Mouse (Mus musculus): Measurements from ENCODE around the gene Zfyve28.

The Zfyve28 gene

GRCm38 (mm10) chr5:34242224-34242963, 45.9 kb downstream of the Zfyve28 start:
- POLR2A ChIA-PET: interaction anchor here in 2 of 4 experiments (1.1 to 1.7 kb wide), 5 partner anchors 10 to 271 kb away, joined by 3 to 5 read pairs (median 3); partner anchors contain the start of genes Fam193a (in 1 of the 2) and Tnip2 (in 1 of the 2)
- CTCF ChIA-PET: interaction anchor here in 2 of 4 experiments (0.6 to 1.4 kb wide), 2 partner anchors 10 to 32 kb away, joined by 3 to 4 read pairs; no protein-coding TSS in a partner anchor

- POLR2A ChIA-PET: interaction anchor here in 2 of 4 experiments (0.7 to 0.9 kb wide), 2 partner anchors 31 to 51 kb away, joined by 3 read pairs; partner anchors contain the start of gene Mxd4 (in 1 of the 2)
Observed at GRCm38 (mm10) chr5:34238444-34238843, 49.8 kb downstream of the Zfyve28 start.

GRCm38 (mm10) chr5:34235898-34236420, 52.3 kb downstream of the Zfyve28 start:
- ChIA-PET POLR2A (interaction anchor here in 2 of 4 experiments (0.5 to 1.6 kb wide), 5 partner anchors 11 to 424 kb away, joined by 3 to 4 read pairs (median 3); partner anchors contain the start of genes Grk4 (in 1 of the 2), Nop14 (in 1 of the 2) and Tnip2 (in 1 of the 2)), CTCF (interaction anchor here (0.5 to 3.0 kb wide), 52 partner anchors 9 to 708 kb away, joined by 3 to 13 read pairs (median 4); no protein-coding TSS in a partner anchor)

More at GRCm38 (mm10) chr5:34238444-34238843, 49.8 kb downstream of the Zfyve28 start:
- CTCF ChIA-PET: interaction anchor here in 2 of 4 experiments (0.6 to 1.0 kb wide), 2 partner anchors 28 to 104 kb away, joined by 3 to 5 read pairs; no protein-coding TSS in a partner anchor

- ChIA-PET POLR2A (interaction anchor here in 1 of 4 experiments (1.4 kb wide), 1 partner anchor 102 kb away, joined by 3 read pairs; no protein-coding TSS in a partner anchor), CTCF (interaction anchor here in 3 of 4 experiments (1.4 to 3.0 kb wide), 5 partner anchors 8 to 183 kb away, joined by 3 to 10 read pairs (median 5); no protein-coding TSS in a partner anchor)
Observed at GRCm38 (mm10) chr5:34235056-34235455, 53.2 kb downstream of the Zfyve28 start.

- ChIA-PET CTCF (interaction anchor here in 1 of 4 experiments (1.2 kb wide), 1 partner anchor 58 kb away, joined by 3 read pairs; no protein-coding TSS in a partner anchor), POLR2A (interaction anchor here in 2 of 4 experiments (0.5 to 1.1 kb wide), 2 partner anchors 11 to 787 kb away, joined by 3 to 4 read pairs; no protein-coding TSS in a partner anchor)
Observed at GRCm38 (mm10) chr5:34233221-34233515, 55.1 kb downstream of the Zfyve28 start.

GRCm38 (mm10) chr5:34232481-34233220, 55.6 kb downstream of the Zfyve28 start:
- CTCF ChIA-PET: interaction anchor here in 1 of 4 experiments (1.2 kb wide), 1 partner anchor 58 kb away, joined by 3 read pairs; no protein-coding TSS in a partner anchor
- POLR2A ChIA-PET: interaction anchor here in 1 of 4 experiments (0.5 to 0.6 kb wide), 2 partner anchors 39 to 788 kb away, joined by 4 to 5 read pairs; no protein-coding TSS in a partner anchor

GRCm38 (mm10) chr5:34231901-34232300, 56.3 kb downstream of the Zfyve28 start:
- ChIA-PET POLR2A (interaction anchor here in 1 of 4 experiments (0.6 kb wide), 1 partner anchor 39 kb away, joined by 5 read pairs; no protein-coding TSS in a partner anchor), CTCF (no interaction called here)

GRCm38 (mm10) chr5:34230599-34231485, 57.4 kb downstream of the Zfyve28 start:
- POLR2A ChIA-PET: no interaction called here
- CTCF ChIA-PET: no interaction called here

- CTCF ChIA-PET: interaction anchor here in 1 of 4 experiments (0.6 kb wide), 1 partner anchor 152 kb away, joined by 10 read pairs; no protein-coding TSS in a partner anchor
- POLR2A ChIA-PET: no interaction called here
Observed at GRCm38 (mm10) chr5:34229503-34229902, 58.7 kb downstream of the Zfyve28 start.

- CTCF ChIA-PET: interaction anchor here (1.4 to 2.7 kb wide), 7 partner anchors 11 to 18 kb away, joined by 4 to 13 read pairs (median 9); no protein-coding TSS in a partner anchor
- POLR2A ChIA-PET: interaction anchor here in 2 of 4 experiments (1.0 to 1.4 kb wide), 3 partner anchors 21 to 430 kb away, joined by 3 read pairs; partner anchors contain the start of genes Haus3 (in 1 of the 2) and Poln (in 1 of the 2)
Observed at GRCm38 (mm10) chr5:34225516-34225915, 62.7 kb downstream of the Zfyve28 start.

- ChIA-PET CTCF (interaction anchor here (0.5 to 2.7 kb wide), 10 partner anchors 12 to 271 kb away, joined by 4 to 13 read pairs (median 6); no protein-coding TSS in a partner anchor), POLR2A (interaction anchor here in 2 of 4 experiments (0.8 to 1.4 kb wide), 4 partner anchors 22 to 102 kb away, joined by 3 to 4 read pairs (median 3); partner anchors contain the start of genes Haus3 (in 1 of the 2), Mxd4 (in 1 of the 2) and Poln (in 1 of the 2))
Observed at GRCm38 (mm10) chr5:34224515-34224914, 63.7 kb downstream of the Zfyve28 start.

- ChIA-PET POLR2A (interaction anchor here in 1 of 4 experiments (1.4 kb wide), 1 partner anchor 12 kb away, joined by 3 read pairs; no protein-coding TSS in a partner anchor), CTCF (interaction anchor here in 3 of 4 experiments (0.7 to 1.9 kb wide), 5 partner anchors 9 to 16 kb away, joined by 3 to 10 read pairs (median 5); no protein-coding TSS in a partner anchor)
Observed at GRCm38 (mm10) chr5:34220001-34220400, 68.2 kb downstream of the Zfyve28 start.

GRCm38 (mm10) chr5:34218672-34219071, 69.6 kb downstream of the Zfyve28 start:
- POLR2A ChIA-PET: no interaction called here
- CTCF ChIA-PET: no interaction called here

GRCm38 (mm10) chr5:34217756-34218155, 70.5 kb downstream of the Zfyve28 start:
- POLR2A ChIA-PET: interaction anchor here in 1 of 4 experiments (1.0 to 1.1 kb wide), 2 partner anchors 16 to 118 kb away, joined by 3 to 4 read pairs; partner anchors contain the start of gene Rnf4
- CTCF ChIA-PET: interaction anchor here (0.5 to 1.7 kb wide), 4 partner anchors 18 to 443 kb away, joined by 3 to 8 read pairs (median 6); partner anchors contain the start of gene Grk4 (in 1 of the 4)

- ChIA-PET POLR2A (no interaction called here), CTCF (interaction anchor here in 2 of 4 experiments (0.6 to 0.9 kb wide), 2 partner anchors 20 to 62 kb away, joined by 3 read pairs; no protein-coding TSS in a partner anchor)
Observed at GRCm38 (mm10) chr5:34216025-34216424, 72.2 kb downstream of the Zfyve28 start.

GRCm38 (mm10) chr5:34213659-34214058, 74.6 kb downstream of the Zfyve28 start:
- ChIA-PET CTCF (interaction anchor here in 1 of 4 experiments (0.5 kb wide), 1 partner anchor 428 kb away, joined by 3 read pairs; no protein-coding TSS in a partner anchor), POLR2A (no interaction called here)

All from embryonic stem cell, embryonic (primary cell).